Mouse (Mus musculus) neural tube, embryonic 11.5 days (tissue): ENCODE measurements around the gene Gal3st3. TPM values are rescaled to one million over a fixed set of nuclear protein-coding genes. Genes with fewer than 3 reads are reported as not detected.
A peak's percentile ranks its signal among the peaks of the same experiment; 100 is the strongest.

Experiments used
- ATAC-seq: fragments of 200-750 bp; cut with Nextera tagmentation; 2 replicates; pipeline ENCODE4 v1.8.0; 2017; ENCODE audit warnings: moderate number of reproducible peaks, mild to moderate bottlenecking, moderate TSS enrichment, moderate library complexity; ENCODE audit not compliant: insufficient read depth, low FRiP score, low TSS enrichment
- DNase-seq: peaks from one replicate; pipeline ENCODE4 v3.0.0-alpha.2; 2015; ENCODE audit warnings: low spot score
- H3K27ac ChIP-seq: fragments of 300-500 bp; sonication (generic); 2 replicates; pipeline ENCODE4 v1.5.1; 2014; ENCODE audit warnings: low read depth, mild to moderate bottlenecking, low read length
- H3K27me3 ChIP-seq: fragments of 300-500 bp; sonication (generic); 2 replicates; pipeline ENCODE4 v1.6.1; 2014; ENCODE audit warnings: mild to moderate bottlenecking, low read length, mixed read lengths; ENCODE audit not compliant: control insufficient read depth, insufficient read depth
- H3K36me3 ChIP-seq: fragments of 300-500 bp; sonication (generic); 2 replicates; pipeline ENCODE4 v1.6.1; 2014; ENCODE audit warnings: mild to moderate bottlenecking, low read length, moderate library complexity, mixed read lengths; ENCODE audit not compliant: control insufficient read depth, insufficient read depth
- H3K4me1 ChIP-seq: fragments of 300-500 bp; sonication (generic); 2 replicates; pipeline ENCODE4 v1.6.1; 2014; ENCODE audit warnings: low read length, mixed read lengths; ENCODE audit not compliant: control insufficient read depth, insufficient read depth
- H3K4me2 ChIP-seq: fragments of 300-500 bp; sonication (generic); 2 replicates; pipeline ENCODE4 v1.6.1; 2014; ENCODE audit warnings: low read depth, mild to moderate bottlenecking, moderate library complexity
- H3K4me3 ChIP-seq: fragments of 300-500 bp; sonication (generic); 2 replicates; pipeline ENCODE4 v1.5.1; 2014; ENCODE audit warnings: low read depth, low read length
- H3K9ac ChIP-seq: fragments of 300-500 bp; sonication (generic); 2 replicates; pipeline ENCODE4 v1.6.1; 2014; ENCODE audit warnings: mild to moderate bottlenecking, low read length
- H3K9me3 ChIP-seq: fragments of 300-500 bp; sonication (generic); 2 replicates; pipeline ENCODE4 v1.6.1; 2016; ENCODE audit warnings: low read length; ENCODE audit not compliant: control insufficient read depth
- WGBS: fragments of 180-500 bp; shearing (Covaris S2); extraction: QIAGEN DNeasy Blood & Tissue Kit; methylation state at CpG from one replicate; pipeline ENCODE4 v1.1.7; 2014; 5-methylcytosine and 5-hydroxymethylcytosine counted together
- polyA plus RNA-seq: library from polyadenylated mRNA; unstranded; fragments of >200 nt; fragmentation: Nextera tagmentation; extraction: Ambion mirVana; gene quantifications from 2 replicates; pipeline ENCODE4 v1.2.1, GENCODE M21; 2014

The Gal3st3 gene
- 16.2 and 17.8 TPM in 2 replicates for polyA plus RNA-seq

- Histone ChIP-seq H3K27ac (no peak within 1 kb of the TSS), H3K36me3 (no peaks in the 10 kb centered on the region; the same call in 1 of the 2 replicates), H3K27me3 (no peaks in the 10 kb centered on the region), H3K9ac (peak within 1 kb of the TSS; percentile 78), H3K4me3 (peak within 1 kb of the TSS; percentile 48), H3K9me3 (no peaks in the 10 kb centered on the region), H3K4me1 (peaks cover 8% of the 10 kb centered on the region; the same call in 1 of the 2 replicates), H3K4me2 (peak within 1 kb of the TSS; percentile 70)
- 7% methylated on average over 31 of the region's 32 CpGs for WGBS
- DNase-seq (peak; percentile 71), ATAC-seq (no peak; the same call in 1 of the 2 replicates)
Measured at GRCm38 (mm10) chr19:5297903-5298800, at the start of gene Gal3st3. Gal3st3 (plus strand) TSS chr19:5298331.

DNA sequence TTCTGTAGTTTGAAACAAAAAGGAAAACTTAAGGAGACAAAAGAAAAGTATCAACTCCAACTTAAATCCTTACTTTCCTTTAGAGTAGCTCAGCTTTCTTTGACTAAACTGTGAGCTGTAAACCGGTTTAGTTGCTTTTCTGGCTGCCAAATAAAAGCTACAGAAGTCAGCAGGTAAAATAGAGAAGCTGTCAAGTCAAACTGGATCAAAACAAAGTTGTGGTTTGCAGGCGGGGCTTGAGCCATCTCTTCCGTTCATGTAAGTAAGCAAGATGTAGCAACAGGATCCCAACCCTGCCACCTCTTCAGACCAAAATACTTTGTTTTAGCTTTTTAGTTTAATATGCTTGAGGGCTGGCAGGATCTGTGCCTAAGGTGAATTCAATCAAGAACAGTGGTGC lies 41.0 kb upstream of the Gal3st3 start:
- H3K27me3 ChIP-seq = no peaks in the 10 kb centered on the region
- 61% methylated on average over 3 of the region's 3 CpGs for WGBS
- no peak overlapping the region for H3K9ac ChIP-seq
- no peaks in the 10 kb centered on the region for H3K4me1 ChIP-seq
- H3K36me3 ChIP-seq = no peaks in the 10 kb centered on the region
- ATAC-seq (no peak), DNase-seq (no peak)
- H3K4me2 ChIP-seq = no peak overlapping the region
- no peak overlapping the region for H3K27ac ChIP-seq
- no peaks in the 10 kb centered on the region for H3K9me3 ChIP-seq
- H3K4me3 ChIP-seq = no peak overlapping the region

DNA sequence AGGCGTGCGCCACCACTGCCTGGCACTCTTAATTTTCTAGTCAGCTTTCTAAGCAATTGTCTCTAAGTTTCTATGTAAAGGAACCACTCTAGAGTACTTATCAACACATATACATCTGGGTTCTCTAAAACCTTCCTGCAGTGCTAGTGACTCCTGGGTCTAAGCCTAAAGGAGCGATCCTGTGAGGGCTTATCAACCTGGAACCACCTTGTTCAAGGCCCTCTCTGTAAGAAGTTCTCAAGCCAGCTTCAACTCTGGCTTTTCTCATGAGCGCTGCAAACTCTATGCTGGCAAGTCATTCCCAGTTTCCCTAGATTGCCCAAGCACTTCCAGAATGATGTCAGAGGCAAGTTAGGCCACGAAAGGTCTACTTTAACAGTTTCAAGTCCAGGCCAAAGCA lies 31.1 kb upstream of the Gal3st3 start:
- peaks cover 8% of the 10 kb centered on the region for H3K4me1 ChIP-seq
- no peak overlapping the region for H3K4me2 ChIP-seq
- H3K36me3 ChIP-seq = no peaks in the 10 kb centered on the region
- H3K4me3 ChIP-seq = no peak overlapping the region
- no peak overlapping the region for H3K27ac ChIP-seq
- no peaks in the 10 kb centered on the region for H3K27me3 ChIP-seq
- ATAC-seq (no peak), DNase-seq (no peak)
- H3K9me3 ChIP-seq = no peaks in the 10 kb centered on the region
- H3K9ac ChIP-seq = no peak overlapping the region
- 99% methylated on average over 5 of the region's 5 CpGs for WGBS

DNA sequence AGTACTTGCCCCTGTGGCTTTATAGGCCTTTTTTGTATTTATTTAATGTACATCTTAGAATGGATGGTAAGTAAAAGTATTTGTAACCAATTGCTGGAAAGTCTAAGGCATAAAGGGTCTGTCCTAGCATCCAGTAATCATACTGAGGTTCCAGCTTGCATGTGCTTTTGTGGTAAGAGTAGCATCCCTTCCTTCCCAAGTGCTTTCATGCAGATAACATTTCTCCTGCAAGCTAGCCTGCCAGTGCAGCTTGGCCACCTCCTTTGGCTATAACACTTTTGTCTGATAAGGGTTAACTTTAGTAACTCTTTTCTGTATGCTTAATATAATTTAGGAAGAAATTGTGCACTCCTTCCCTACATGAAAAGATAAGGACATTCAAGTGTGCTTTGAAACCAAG lies 30.1 kb upstream of the Gal3st3 start:
- Histone ChIP-seq H3K27ac (no peak overlapping the region), H3K9me3 (no peaks in the 10 kb centered on the region), H3K27me3 (no peaks in the 10 kb centered on the region), H3K4me2 (no peak overlapping the region), H3K4me1 (peaks cover 9% of the 10 kb centered on the region), H3K36me3 (no peaks in the 10 kb centered on the region), H3K9ac (no peak overlapping the region), H3K4me3 (no peak overlapping the region)
- ATAC-seq (no peak), DNase-seq (no peak)

- WGBS = 82% methylated on average over 3 of the region's 3 CpGs
- ATAC-seq (no peak), DNase-seq (no peak)
- no peaks in the 10 kb centered on the region for H3K9me3 ChIP-seq
- H3K27ac ChIP-seq = no peak overlapping the region
- no peaks in the 10 kb centered on the region for H3K27me3 ChIP-seq
- H3K4me3 ChIP-seq = no peak overlapping the region
- no peak overlapping the region for H3K4me2 ChIP-seq
- H3K4me1 ChIP-seq = peaks cover 14% of the 10 kb centered on the region
- H3K9ac ChIP-seq = no peak overlapping the region
- H3K36me3 ChIP-seq = no peaks in the 10 kb centered on the region
Measured at GRCm38 (mm10) chr19:5268875-5269274, 29.3 kb upstream of the Gal3st3 start.

- Histone ChIP-seq H3K27ac (no peak overlapping the region), H3K4me1 (peaks cover 14% of the 10 kb centered on the region), H3K27me3 (no peaks in the 10 kb centered on the region), H3K9ac (no peak overlapping the region), H3K4me2 (no peak overlapping the region), H3K36me3 (peaks cover 2% of the 10 kb centered on the region; the same call in 1 of the 2 replicates), H3K4me3 (no peak overlapping the region), H3K9me3 (no peaks in the 10 kb centered on the region)
- WGBS = 89% methylated on average over 5 of the region's 5 CpGs
- no peak for ATAC-seq
- DNase-seq = no peak
Measured at GRCm38 (mm10) chr19:5269392-5269791, 28.7 kb upstream of the Gal3st3 start.

GRCm38 (mm10) chr19:5271430-5271829 lies 26.7 kb upstream of the Gal3st3 start:
- no peak for ATAC-seq
- Histone ChIP-seq H3K36me3 (peaks cover 11% of the 10 kb centered on the region), H3K9ac (no peak overlapping the region)

GRCm38 (mm10) chr19:5272326-5272795 lies 25.8 kb upstream of the Gal3st3 start:
- no peaks in the 10 kb centered on the region for H3K27me3 ChIP-seq
- peak overlapping the region; percentile 68 for H3K27ac ChIP-seq
- peaks cover 14% of the 10 kb centered on the region for H3K4me1 ChIP-seq
- H3K4me3 ChIP-seq = peak overlapping the region; percentile 88
- no peaks in the 10 kb centered on the region for H3K9me3 ChIP-seq
- WGBS = under 1% methylated on average over 26 of the region's 30 CpGs
- H3K36me3 ChIP-seq = peaks cover 12% of the 10 kb centered on the region
- H3K4me2 ChIP-seq = peak overlapping the region; percentile 96
- ATAC-seq = peak; percentile 56
- H3K9ac ChIP-seq = peak overlapping the region; percentile 88
- DNase-seq = peak; percentile 44

More at GRCm38 (mm10) chr19:5271430-5271829, 26.7 kb upstream of the Gal3st3 start:
- Histone ChIP-seq H3K27ac (no peak overlapping the region), H3K4me1 (peaks cover 14% of the 10 kb centered on the region), H3K9me3 (no peaks in the 10 kb centered on the region), H3K4me2 (peak overlapping the region; percentile 96; the same call in 1 of the 2 replicates), H3K4me3 (peak overlapping the region; percentile 88; the same call in 1 of the 2 replicates), H3K27me3 (no peaks in the 10 kb centered on the region)
- 61% methylated on average over 1 of the region's 1 CpGs for WGBS
- no peak for DNase-seq
